24 mouse cellular contexts compared by ENCODE assay signal in the genomic region with DNA sequence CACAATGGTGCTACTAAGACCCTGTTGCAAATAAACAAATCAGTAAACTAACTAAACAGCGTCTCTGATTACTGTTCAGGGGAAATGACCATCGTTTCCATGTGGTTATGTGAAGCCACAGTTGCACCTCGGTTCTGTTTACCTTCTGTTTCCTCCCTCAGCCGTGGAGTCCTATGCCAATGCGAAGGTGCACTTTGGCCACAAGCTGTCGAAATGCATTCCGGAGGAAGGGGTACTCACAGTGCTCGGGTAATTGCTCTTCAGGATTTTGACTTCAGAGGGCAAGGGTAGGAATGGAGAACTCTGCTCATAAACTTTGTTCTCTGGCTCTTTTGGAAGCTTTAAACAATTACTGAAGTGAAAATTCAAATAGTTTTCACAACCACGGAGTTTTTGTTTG. TPM values are rescaled to one million over a fixed set of nuclear protein-coding genes. Genes with fewer than 3 reads are reported as not detected.
DNase-seq lines count a peak whose midpoint lies in the region; ATAC-seq and TF ChIP-seq lines count a peak whose summit lies in the region.
"Had no signal": no experiment of that assay in that cellular context is flagged by ENCODE, and none has a peak within 500 bp of the region (broad histone marks: within the 10 kb centered on the region; RNA-seq: fewer than 3 reads in every experiment).

No protein-coding gene starts in this region.

- H3K27me3 ChIP-seq in intestine, embryonic 15.5 days (replicated peaks), result no peaks in the 10 kb centered on the region
- no peaks in the 10 kb centered on the region for H3K27me3 ChIP-seq in intestine, postnatal 0 days (replicated peaks; ENCODE audit: control insufficient read depth, insufficient read depth, low read length)
- no peaks in the 10 kb centered on the region for H3K27me3 ChIP-seq in intestine, embryonic 16.5 days (replicated peaks; ENCODE audit: control insufficient read depth, insufficient read depth, low read length)
- no peaks in the 10 kb centered on the region for H3K27me3 ChIP-seq in liver, embryonic 16.5 days (ENCODE audit: control insufficient read depth, insufficient read depth, low read depth, low read length)
- H3K27me3 ChIP-seq: embryonic facial prominence, embryonic 12.5 days; limb, embryonic 15.5 days; neural tube, embryonic 15.5 days had no signal

- no peaks in the 10 kb centered on the region for H3K9me3 ChIP-seq in intestine, embryonic 15.5 days
- no peaks in the 10 kb centered on the region for H3K9me3 ChIP-seq in intestine, postnatal 0 days (ENCODE audit: control insufficient read depth)
- H3K9me3 ChIP-seq in intestine, embryonic 16.5 days (ENCODE audit: control insufficient read depth, low read length), result no peaks in the 10 kb centered on the region
- no peaks in the 10 kb centered on the region for H3K9me3 ChIP-seq in liver, embryonic 16.5 days (replicated peaks; ENCODE audit: control insufficient read depth, low read length)
- H3K9me3 ChIP-seq: embryonic facial prominence, embryonic 12.5 days; heart, embryonic 10.5 days; limb, embryonic 15.5 days; neural tube, embryonic 15.5 days had no signal

- H3K9ac ChIP-seq in intestine, embryonic 15.5 days, result no peak overlapping the region
- H3K9ac ChIP-seq in intestine, postnatal 0 days (ENCODE audit: low read depth, low read length), result no peak overlapping the region
- no peak overlapping the region for H3K9ac ChIP-seq in intestine, embryonic 16.5 days (ENCODE audit: low read depth, low read length)
- no peak overlapping the region for H3K9ac ChIP-seq in liver, embryonic 16.5 days (ENCODE audit: low read depth, low read length)
- H3K9ac ChIP-seq: embryonic facial prominence, embryonic 12.5 days; hindbrain, embryonic 14.5 days; limb, embryonic 15.5 days; neural tube, embryonic 15.5 days had no signal

- H3K4me3 ChIP-seq in intestine, embryonic 15.5 days (replicated peaks), result no peak overlapping the region
- no peak overlapping the region for H3K4me3 ChIP-seq in intestine, postnatal 0 days (ENCODE audit: low read depth, low read length)
- no peak overlapping the region for H3K4me3 ChIP-seq in intestine, embryonic 16.5 days (ENCODE audit: low read length)
- H3K4me3 ChIP-seq in liver, embryonic 16.5 days (ENCODE audit: low read depth, low read length), result no peak overlapping the region
- H3K4me3 ChIP-seq in left cerebral cortex, adult 2 months, result no peak overlapping the region
- H3K4me3 ChIP-seq: embryonic facial prominence, embryonic 12.5 days; heart, embryonic 10.5 days; limb, embryonic 15.5 days; myocyte; neural tube, embryonic 15.5 days had no signal

- H3K36me3 ChIP-seq in intestine, embryonic 15.5 days, result no peaks in the 10 kb centered on the region
- H3K36me3 ChIP-seq in intestine, postnatal 0 days (ENCODE audit: control insufficient read depth, insufficient read depth), result no peaks in the 10 kb centered on the region
- H3K36me3 ChIP-seq in intestine, embryonic 16.5 days (ENCODE audit: control insufficient read depth, insufficient read depth, low read length), result no peaks in the 10 kb centered on the region
- no peaks in the 10 kb centered on the region for H3K36me3 ChIP-seq in liver, embryonic 16.5 days (ENCODE audit: control insufficient read depth, insufficient read depth)
- H3K36me3 ChIP-seq: embryonic facial prominence, embryonic 12.5 days; heart, embryonic 10.5 days; limb, embryonic 15.5 days; neural tube, embryonic 15.5 days had no signal

- 33% methylated on average over 9 of the region's 9 CpGs for WGBS in intestine, embryonic 15.5 days
- WGBS in intestine, postnatal 0 days, result 25% methylated on average over 9 of the region's 9 CpGs
- 33% methylated on average over 9 of the region's 9 CpGs for WGBS in intestine, embryonic 16.5 days
- WGBS in liver, embryonic 16.5 days (ENCODE audit: insufficient replicate concordance), result 27% methylated on average over 9 of the region's 9 CpGs

- H3K27ac ChIP-seq in intestine, embryonic 15.5 days, result no peak overlapping the region
- H3K27ac ChIP-seq in intestine, postnatal 0 days (ENCODE audit: low read depth, low read length), result no peak overlapping the region
- no peak overlapping the region for H3K27ac ChIP-seq in intestine, embryonic 16.5 days (ENCODE audit: low read length)
- H3K27ac ChIP-seq in liver, embryonic 16.5 days (ENCODE audit: low read length), result peak overlapping the region; percentile 54; the same call in 1 of the 2 replicates
- H3K27ac ChIP-seq in left cerebral cortex, adult 2 months, result no peak overlapping the region
- H3K27ac ChIP-seq: embryonic facial prominence, embryonic 12.5 days; heart, embryonic 10.5 days; hindbrain, embryonic 14.5 days; limb, embryonic 15.5 days; macrophage; neural tube, embryonic 15.5 days had no signal

- no peaks in the 10 kb centered on the region for H3K4me1 ChIP-seq in intestine, embryonic 15.5 days (replicated peaks)
- H3K4me1 ChIP-seq in intestine, postnatal 0 days (replicated peaks; ENCODE audit: control insufficient read depth, insufficient read depth, low read length), result no peaks in the 10 kb centered on the region
- no peaks in the 10 kb centered on the region for H3K4me1 ChIP-seq in intestine, embryonic 16.5 days (ENCODE audit: control insufficient read depth, insufficient read depth, low read length)
- H3K4me1 ChIP-seq in liver, embryonic 16.5 days (ENCODE audit: control insufficient read depth, low read depth, low read length), result no peaks in the 10 kb centered on the region
- H3K4me1 ChIP-seq: embryonic facial prominence, embryonic 12.5 days; heart, embryonic 10.5 days; limb, embryonic 15.5 days; neural tube, embryonic 15.5 days had no signal

- DNase-seq in kidney, postnatal 25 days, result peak; percentile 66 to 83
- no peak for DNase-seq in ovary, postnatal 14 days (ENCODE audit: low spot score)
- DNase-seq in cerebellum, postnatal 4 days (ENCODE audit: low spot score in 2 of 2), result no peak
- no peak for DNase-seq in left cerebral cortex, adult 2 months (ENCODE audit: extremely low spot score in 1 of 2, low spot score in 2 of 2)
- DNase-seq: adrenal gland, adult 8-10 months; cerebellum, postnatal 36 days; gastrocnemius, postnatal 10 days; heart, postnatal 14 days; midbrain, embryonic 14.5 days had no signal

- H3K4me2 ChIP-seq in intestine, embryonic 15.5 days (replicated peaks), result no peak overlapping the region
- H3K4me2 ChIP-seq in intestine, postnatal 0 days (replicated peaks; ENCODE audit: low read depth), result no peak overlapping the region
- no peak overlapping the region for H3K4me2 ChIP-seq in intestine, embryonic 16.5 days (ENCODE audit: low read depth, low read length)
- H3K4me2 ChIP-seq in liver, embryonic 16.5 days (ENCODE audit: low read depth, low read length), result no peak overlapping the region
- H3K4me2 ChIP-seq: embryonic facial prominence, embryonic 12.5 days; hindbrain, embryonic 14.5 days; limb, embryonic 15.5 days; neural tube, embryonic 15.5 days had no signal

- ATAC-seq in intestine, embryonic 15.5 days, result peak; percentile 75; the same call in 1 of the 2 replicates
- ATAC-seq in intestine, postnatal 0 days, result no peak
- peak; percentile 89 for ATAC-seq in intestine, embryonic 16.5 days
- peak; percentile 85 for ATAC-seq in liver, embryonic 16.5 days (ENCODE audit: low read depth)
- ATAC-seq: forebrain, embryonic 16.5 days had no signal

- no peak for TF ChIP-seq CTCF in intestine, postnatal 0 days (IDR thresholded peaks at IDR 0.05; ENCODE audit: low read depth)
- no peak for TF ChIP-seq CTCF in left cerebral cortex, adult 2 months (IDR thresholded peaks at IDR 0.05)

- intact Hi-C loops in left cerebral cortex, adult 2 months (cut with DNase I), result no loop called here

RNA-seq across cellular contexts. Expression of a gene that starts 21.5 kb away (rescaled TPM):
- polyA plus RNA-seq in intestine, embryonic 15.5 days (2015; fragmentation: Nextera tagmentation; extraction: Ambion mirVana), result 155 and 163 TPM in 2 replicates
- polyA plus RNA-seq in intestine, postnatal 0 days (2015; fragmentation: Nextera tagmentation; extraction: Ambion mirVana), result 109 and 112 TPM in 2 replicates
- 176 TPM in 2 replicates for polyA plus RNA-seq in intestine, embryonic 16.5 days (2015; fragmentation: Nextera tagmentation; extraction: Ambion mirVana)
- 70.1 and 73.9 TPM in 2 replicates for polyA plus RNA-seq in liver, embryonic 16.5 days (2015; fragmentation: Nextera tagmentation; extraction: Ambion mirVana)
- 10 to 100 TPM; 66.7 to 82.2 TPM for total RNA-seq in left cerebral cortex, adult 2 months (2021)

RNA-seq across cellular contexts. Expression of a gene that starts 26.8 kb away (rescaled TPM):
- polyA plus RNA-seq in intestine, embryonic 15.5 days (2015; fragmentation: Nextera tagmentation; extraction: Ambion mirVana), result 0.66 and 0.75 TPM in 2 replicates
- 0.27 and 0.53 TPM in 2 replicates for polyA plus RNA-seq in intestine, postnatal 0 days (2015; fragmentation: Nextera tagmentation; extraction: Ambion mirVana)
- 0.68 and 0.72 TPM in 2 replicates for polyA plus RNA-seq in intestine, embryonic 16.5 days (2015; fragmentation: Nextera tagmentation; extraction: Ambion mirVana)
- polyA plus RNA-seq in liver, embryonic 16.5 days (2015; fragmentation: Nextera tagmentation; extraction: Ambion mirVana), result 13.4 and 15.0 TPM in 2 replicates
- under 1 TPM in 1 of 2 experiments, not detected in 1; 0.14 TPM for total RNA-seq in left cerebral cortex, adult 2 months (2021)
- total RNA-seq: left cerebral cortex, postnatal 14 days had no signal
- polyA plus RNA-seq: forebrain, embryonic 16.5 days; midbrain, embryonic 14.5 days; myocyte had no signal

RNA-seq across cellular contexts. Expression of a gene that starts 45.6 kb away (rescaled TPM):
- polyA plus RNA-seq in intestine, embryonic 15.5 days (2015; fragmentation: Nextera tagmentation; extraction: Ambion mirVana), result 6.5 and 7.1 TPM in 2 replicates
- 4.1 and 4.5 TPM in 2 replicates for polyA plus RNA-seq in intestine, postnatal 0 days (2015; fragmentation: Nextera tagmentation; extraction: Ambion mirVana)
- polyA plus RNA-seq in intestine, embryonic 16.5 days (2015; fragmentation: Nextera tagmentation; extraction: Ambion mirVana), result 5.6 and 5.9 TPM in 2 replicates
- 1.0 and 1.3 TPM in 2 replicates for polyA plus RNA-seq in liver, embryonic 16.5 days (2015; fragmentation: Nextera tagmentation; extraction: Ambion mirVana)
- 1 to 10 TPM; 6.1 to 6.6 TPM for total RNA-seq in left cerebral cortex, adult 2 months (2021)

RNA-seq across cellular contexts. Expression of a gene that starts 45.7 kb away (rescaled TPM):
- 2.4 and 2.6 TPM in 2 replicates for polyA plus RNA-seq in intestine, embryonic 15.5 days (2015; fragmentation: Nextera tagmentation; extraction: Ambion mirVana)
- 1.6 TPM in 2 replicates for polyA plus RNA-seq in intestine, postnatal 0 days (2015; fragmentation: Nextera tagmentation; extraction: Ambion mirVana)
- 1.7 and 2.1 TPM in 2 replicates for polyA plus RNA-seq in intestine, embryonic 16.5 days (2015; fragmentation: Nextera tagmentation; extraction: Ambion mirVana)
- 0.83 TPM in 2 replicates for polyA plus RNA-seq in liver, embryonic 16.5 days (2015; fragmentation: Nextera tagmentation; extraction: Ambion mirVana)
- 10 to 100 TPM in 1 of 2 experiments, 1 to 10 TPM in 1; 10.0 to 10.1 TPM for total RNA-seq in left cerebral cortex, adult 2 months (2021)

RNA-seq across cellular contexts. Expression of a gene that starts 51.4 kb away (rescaled TPM):
- not detected in 2 replicates for polyA plus RNA-seq in intestine, embryonic 15.5 days (2015; fragmentation: Nextera tagmentation; extraction: Ambion mirVana)
- not detected in 2 replicates for polyA plus RNA-seq in intestine, postnatal 0 days (2015; fragmentation: Nextera tagmentation; extraction: Ambion mirVana)
- polyA plus RNA-seq in intestine, embryonic 16.5 days (2015; fragmentation: Nextera tagmentation; extraction: Ambion mirVana), result not detected in 2 replicates
- polyA plus RNA-seq in liver, embryonic 16.5 days (2015; fragmentation: Nextera tagmentation; extraction: Ambion mirVana), result not detected in 2 replicates
- total RNA-seq in left cerebral cortex, adult 2 months (2021), result not detected
- total RNA-seq: adrenal gland, adult 8-10 months; gastrocnemius, postnatal 10 days; heart, postnatal 14 days; layer of hippocampus, postnatal 14 days had no signal
- polyA plus RNA-seq: embryonic facial prominence, embryonic 12.5 days; forebrain, embryonic 16.5 days; heart, embryonic 10.5 days; hindbrain, embryonic 14.5 days; large intestine, adult 2 months; limb, embryonic 15.5 days; macrophage; midbrain, embryonic 14.5 days; myocyte; neural tube, embryonic 15.5 days had no signal

Comparison
In these comparisons a context has a peak if more than half of its experiments do, and no peak if none do; other contexts are left out.
1. DNase-seq: peak in kidney, postnatal 25 days (2 of 2); none in ovary, postnatal 14 days (single experiment), cerebellum, postnatal 4 days (0 of 2) and left cerebral cortex, adult 2 months (0 of 2).